Mouse (Mus musculus) hindbrain, postnatal 0 days (tissue): ENCODE measurements at regions not wholly inside any gene's neighbourhood (a gene's known extent, or its start where the extent isn't known, plus 50 kb on each side); places are given as distances from the start of the nearest gene placed in this dataset.

Source experiments
- ATAC-seq: fragments of 200-750 bp; cut with Nextera tagmentation; 2 replicates; pipeline ENCODE4 v1.8.0; 2017; ENCODE audit warnings: mild to moderate bottlenecking, moderate TSS enrichment, moderate library complexity
- DNase-seq: peaks from one replicate; pipeline ENCODE4 v3.0.0-alpha.2; 2015; ENCODE audit warnings: low spot score
- H3K27ac ChIP-seq: fragments of 300-500 bp; sonication (generic); 2 replicates; pipeline ENCODE4 v1.5.1; 2014; ENCODE audit warnings: mild to moderate bottlenecking
- H3K27me3 ChIP-seq: fragments of 300-500 bp; sonication (generic); 2 replicates; pipeline ENCODE4 v1.6.1; 2014; ENCODE audit warnings: low read length, mixed read lengths; ENCODE audit not compliant: insufficient read depth
- H3K36me3 ChIP-seq: fragments of 300-500 bp; sonication (generic); 2 replicates; pipeline ENCODE4 v1.6.1; 2014; ENCODE audit warnings: low read length, mixed read lengths; ENCODE audit not compliant: insufficient read depth
- H3K4me1 ChIP-seq: fragments of 300-500 bp; sonication (generic); 2 replicates; pipeline ENCODE4 v1.6.1; 2014; ENCODE audit warnings: antibody characterized with exemption, low read length, mixed read lengths; ENCODE audit not compliant: insufficient read depth
- H3K4me2 ChIP-seq: fragments of 300-500 bp; sonication (generic); 2 replicates; pipeline ENCODE4 v1.6.1; 2014; ENCODE audit warnings: low read depth, mild to moderate bottlenecking, low read length, moderate library complexity, mixed read lengths
- H3K4me3 ChIP-seq: fragments of 300-500 bp; sonication (generic); 2 replicates; pipeline ENCODE4 v1.5.1; 2014; ENCODE audit warnings: low read length
- H3K9ac ChIP-seq: fragments of 300-500 bp; sonication (generic); replicated peaks from 2 replicates; pipeline ENCODE4 v1.6.1; 2014; ENCODE audit warnings: mild to moderate bottlenecking, low read length, moderate library complexity, mixed read lengths
- H3K9me3 ChIP-seq: fragments of 300-500 bp; sonication (generic); 2 replicates; pipeline ENCODE4 v1.6.1; 2016; ENCODE audit warnings: low read length, mixed read lengths
- CTCF ChIP-seq: IDR thresholded peaks from 2 replicates; pipeline ENCODE4 v1.5.1; 2016; ENCODE audit warnings: antibody characterized with exemption, control low read depth, low read depth
- WGBS: fragments of 180-500 bp; shearing (Covaris S2); extraction: QIAGEN DNeasy Blood & Tissue Kit; methylation state at CpG from one replicate; pipeline ENCODE4 v1.1.7; 2014; 5-methylcytosine and 5-hydroxymethylcytosine counted together

- 50% methylated on average over 13 of the region's 13 CpGs for WGBS
- Histone ChIP-seq H3K4me3 (no peak overlapping the region), H3K27me3 (no peaks in the 10 kb centered on the region)
Measured at GRCm38 (mm10) chr10:25061402-25062055, 134.2 kb upstream of the Arg1 start.

GRCm38 (mm10) chr10:25058694-25059093, 131.4 kb upstream of the Arg1 start:
- no peak for ATAC-seq
- no peak for DNase-seq
- no peaks in the 10 kb centered on the region for H3K9me3 ChIP-seq
- 82% methylated on average over 11 of the region's 11 CpGs for WGBS
- H3K27ac ChIP-seq = no peak overlapping the region
- no peaks in the 10 kb centered on the region for H3K4me1 ChIP-seq
- no peak overlapping the region for H3K4me2 ChIP-seq
- no peaks in the 10 kb centered on the region for H3K36me3 ChIP-seq
- H3K27me3 ChIP-seq = no peaks in the 10 kb centered on the region
- H3K4me3 ChIP-seq = no peak overlapping the region
- H3K9ac ChIP-seq = no peak overlapping the region
- TF ChIP-seq CTCF = no peak

More at GRCm38 (mm10) chr10:25061402-25062055, 134.2 kb upstream of the Arg1 start:
- DNase-seq = no peak
- no peak overlapping the region for H3K27ac ChIP-seq
- no peaks in the 10 kb centered on the region for H3K4me1 ChIP-seq
- no peak overlapping the region for H3K9ac ChIP-seq
- ATAC-seq = no peak
- no peaks in the 10 kb centered on the region for H3K9me3 ChIP-seq
- no peaks in the 10 kb centered on the region for H3K36me3 ChIP-seq
- no peak overlapping the region for H3K4me2 ChIP-seq
- TF ChIP-seq CTCF = no peak

- H3K4me2 ChIP-seq = no peak overlapping the region
- H3K4me1 ChIP-seq = no peaks in the 10 kb centered on the region
- no peaks in the 10 kb centered on the region for H3K27me3 ChIP-seq
- WGBS = 78% methylated on average over 3 of the region's 3 CpGs
- no peak overlapping the region for H3K4me3 ChIP-seq
- no peak for TF ChIP-seq CTCF
- H3K27ac ChIP-seq = no peak overlapping the region
- no peaks in the 10 kb centered on the region for H3K36me3 ChIP-seq
- no peak for DNase-seq
- no peaks in the 10 kb centered on the region for H3K9me3 ChIP-seq
- H3K9ac ChIP-seq = no peak overlapping the region
- ATAC-seq = no peak
Measured at GRCm38 (mm10) chr10:25051998-25052397, 124.7 kb upstream of the Arg1 start.

- H3K4me1 ChIP-seq = no peaks in the 10 kb centered on the region
- H3K36me3 ChIP-seq = no peaks in the 10 kb centered on the region
- WGBS = 78% methylated on average over 5 of the region's 5 CpGs
- DNase-seq (no peak), ATAC-seq (no peak)
- H3K9ac ChIP-seq = no peak overlapping the region
- H3K27me3 ChIP-seq = no peaks in the 10 kb centered on the region
- H3K27ac ChIP-seq = no peak overlapping the region
- H3K4me2 ChIP-seq = no peak overlapping the region
- no peak overlapping the region for H3K4me3 ChIP-seq
- no peaks in the 10 kb centered on the region for H3K9me3 ChIP-seq
- no peak for TF ChIP-seq CTCF
Measured at GRCm38 (mm10) chr10:25051368-25051874, 124.1 kb upstream of the Arg1 start.

GRCm38 (mm10) chr10:25041221-25041620, 113.9 kb upstream of the Arg1 start:
- Histone ChIP-seq H3K4me2 (no peak overlapping the region), H3K36me3 (no peaks in the 10 kb centered on the region), H3K4me1 (no peaks in the 10 kb centered on the region), H3K27me3 (no peaks in the 10 kb centered on the region), H3K9me3 (no peaks in the 10 kb centered on the region), H3K27ac (no peak overlapping the region), H3K4me3 (no peak overlapping the region), H3K9ac (no peak overlapping the region)
- no peak for TF ChIP-seq CTCF
- ATAC-seq = no peak
- DNase-seq = no peak
- 81% methylated on average over 4 of the region's 4 CpGs for WGBS

DNA sequence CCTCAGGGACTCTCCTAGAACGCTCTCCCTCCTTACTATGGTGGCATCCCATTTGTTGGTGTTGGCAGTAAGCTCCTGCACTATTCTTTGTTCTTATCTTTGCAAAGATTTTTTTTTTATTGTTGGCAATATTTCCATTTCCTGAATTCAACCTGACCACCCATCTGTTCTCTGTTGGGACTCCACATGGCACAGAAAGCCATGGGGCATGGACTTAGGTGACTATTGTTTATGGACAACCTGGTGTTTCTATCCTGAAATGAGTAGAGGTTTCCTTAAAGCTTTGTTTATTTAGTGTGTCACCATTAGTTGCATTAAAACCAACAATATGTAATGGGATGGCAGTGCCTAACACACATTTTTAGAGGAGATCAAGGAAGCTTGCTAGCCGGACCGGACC, 112.6 kb upstream of the Arg1 start:
- H3K4me1 ChIP-seq = no peaks in the 10 kb centered on the region
- no peak overlapping the region for H3K4me2 ChIP-seq
- H3K36me3 ChIP-seq = no peaks in the 10 kb centered on the region
- no peak overlapping the region for H3K9ac ChIP-seq
- no peak for ATAC-seq
- DNase-seq = no peak
- no peak overlapping the region for H3K4me3 ChIP-seq
- 91% methylated on average over 3 of the region's 3 CpGs for WGBS
- H3K27ac ChIP-seq = no peak overlapping the region
- H3K27me3 ChIP-seq = no peaks in the 10 kb centered on the region
- no peak for TF ChIP-seq CTCF
- no peaks in the 10 kb centered on the region for H3K9me3 ChIP-seq

GRCm38 (mm10) chr10:25036928-25037327, 109.6 kb upstream of the Arg1 start:
- DNase-seq = no peak
- H3K4me3 ChIP-seq = no peak overlapping the region
- H3K4me2 ChIP-seq = no peak overlapping the region
- H3K27me3 ChIP-seq = no peaks in the 10 kb centered on the region
- H3K9ac ChIP-seq = no peak overlapping the region
- H3K27ac ChIP-seq = no peak overlapping the region
- WGBS = 90% methylated on average over 3 of the region's 3 CpGs
- H3K36me3 ChIP-seq = no peaks in the 10 kb centered on the region
- no peaks in the 10 kb centered on the region for H3K9me3 ChIP-seq
- no peak for TF ChIP-seq CTCF
- H3K4me1 ChIP-seq = no peaks in the 10 kb centered on the region
- ATAC-seq = no peak
